Mouse (Mus musculus) lung, adult 2 months (tissue): Measurements from ENCODE around the gene Tfdp1.

Experiments
- CTCF ChIP-seq: fragments of 200-500 bp; IDR thresholded peaks from 2 replicates; pipeline ENCODE4 v1.5.1; 2011; ENCODE audit warnings: mild to moderate bottlenecking, low read length, control low read depth; ENCODE audit not compliant: insufficient read depth
- POLR2A ChIP-seq: fragments of 200-500 bp; IDR thresholded peaks from 2 replicates; pipeline ENCODE4 v1.6.1; 2011; ENCODE audit warnings: low read depth, mild to moderate bottlenecking, control low read depth, low read length, borderline replicate concordance; ENCODE audit errors: extremely low read depth

DNA sequence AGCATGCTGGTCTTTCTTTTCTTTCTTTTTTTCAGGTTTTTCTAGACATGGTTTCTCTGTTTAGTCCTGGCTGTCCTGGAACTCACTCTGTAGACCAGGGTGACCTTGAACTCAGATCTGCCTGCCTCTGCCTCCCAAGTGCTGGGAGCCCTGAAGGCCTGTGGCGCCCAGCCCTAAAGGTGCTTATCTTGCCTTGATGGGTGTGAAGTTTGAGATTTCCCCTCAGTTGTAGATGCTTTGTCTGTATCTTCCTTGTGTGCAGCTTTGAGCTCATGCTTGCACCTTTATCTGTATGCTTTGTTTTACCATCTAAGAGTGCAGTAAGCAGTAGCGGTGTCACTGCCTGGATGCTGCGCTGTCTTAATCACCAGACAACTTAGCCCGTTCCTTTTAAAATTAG, 4.6 kb downstream of the Tfdp1 start:
- TF ChIP-seq CTCF (no peak), POLR2A (no peak)
